Mouse (Mus musculus) layer of hippocampus, adult 18-20 months (tissue): ENCODE measurements around the gene Ttc26. TPM values are rescaled to one million over a fixed set of nuclear protein-coding genes. Genes with fewer than 3 reads are reported as not detected.
"Not testable (repeated sequence)": the region's sequence is repeated elsewhere in the genome, so short reads cannot be mapped to it uniquely, and the experiment has no call there.

Source experiments
- DNase-seq, 2 experiments: peaks; one replicate each; pipeline ENCODE4 v3.0.0; 2022; ENCODE audit warnings: low spot score in 2 of 2
- total RNA-seq, 2 experiments: library from RNA; stranded (reverse); gene quantifications; 2 replicates each; pipeline ENCODE4 v1.2.3; 2021

Gene Ttc26
- total RNA-seq, 2 experiments from 2014 or later: 12.0 to 12.7 TPM

- no peak for DNase-seq
These were observed 71.8 kb downstream of the Ttc26 start for GRCm38 (mm10) chr6:38453049-38453448.

GRCm38 (mm10) chr6:38456425-38456824 lies 75.2 kb downstream of the Ttc26 start:
- not testable (repeated sequence) for DNase-seq

- no peak for DNase-seq
These were observed 76.8 kb downstream of the Ttc26 start for GRCm38 (mm10) chr6:38458075-38458474.

GRCm38 (mm10) chr6:38469591-38469990 lies 88.3 kb downstream of the Ttc26 start:
- no peak for DNase-seq

Other genes with a start within 250 kb of the Ttc26 start
- 10 to 100 TPM; 35.1 to 36.3 TPM for gene D630045J12Rik, start 127.5 kb upstream of the Ttc26 start, total RNA-seq
- 1 to 10 TPM; 4.5 to 4.6 TPM for gene Zc3hav1l, start 82.2 kb upstream of the Ttc26 start, total RNA-seq
- 1 to 10 TPM; 5.1 to 7.1 TPM for gene Zc3hav1, start 26.9 kb upstream of the Ttc26 start, total RNA-seq
- gene Ubn2, start 52.5 kb downstream of the Ttc26 start, total RNA-seq: 10 to 100 TPM; 44.6 to 45.8 TPM
- gene Fmc1, start 152.0 kb downstream of the Ttc26 start, total RNA-seq: 10 to 100 TPM; 52.9 to 55.7 TPM
- gene Luc7l2, start 169.9 kb downstream of the Ttc26 start, total RNA-seq: 100 to 1,000 TPM; 153 to 160 TPM